Mouse (Mus musculus): ENCODE measurements around the gene Fxyd6. TPM values are rescaled to one million over a fixed set of nuclear protein-coding genes. Genes with fewer than 3 reads are reported as not detected.

Fxyd6 gene
- polyA plus RNA-seq, 1 experiment from 2014 or later, result 84.9 TPM

- 59% methylated on average over 5 of the region's 5 CpGs for WGBS
- DNase-seq (ENCODE audit: low spot score) (no peak), ATAC-seq (ENCODE audit: insufficient number of reproducible peaks, low FRiP score, low TSS enrichment, low read depth) (no peak)
- Histone ChIP-seq H3K4me2 (ENCODE audit: low read depth, severe bottlenecking) (no peak overlapping the region), H3K9ac (ENCODE audit: low read length) (no peak overlapping the region), H3K4me3 (ENCODE audit: low read depth, low read length) (no peak overlapping the region), H3K27me3 (ENCODE audit: control insufficient read depth, insufficient read depth, low read length) (no peaks in the 10 kb centered on the region), H3K36me3 (ENCODE audit: control insufficient read depth, insufficient read depth, low read length) (no peaks in the 10 kb centered on the region), H3K27ac (replicated peaks; ENCODE audit: low read depth, low read length) (no peak overlapping the region), H3K4me1 (ENCODE audit: control insufficient read depth, insufficient read depth, low read length) (peaks cover 8% of the 10 kb centered on the region; the same call in 1 of the 2 replicates), H3K9me3 (ENCODE audit: control insufficient read depth, low read length) (no peaks in the 10 kb centered on the region)
Observed at GRCm38 (mm10) chr9:45368341-45368901, 1.6 kb upstream of the Fxyd6 start.

- Histone ChIP-seq H3K36me3 (ENCODE audit: control insufficient read depth, insufficient read depth, low read length) (no peaks in the 10 kb centered on the region), H3K27ac (replicated peaks; ENCODE audit: low read depth, low read length) (no peak overlapping the region), H3K27me3 (ENCODE audit: control insufficient read depth, insufficient read depth, low read length) (no peaks in the 10 kb centered on the region), H3K4me1 (ENCODE audit: control insufficient read depth, insufficient read depth, low read length) (peaks cover 8% of the 10 kb centered on the region; the same call in 1 of the 2 replicates), H3K9me3 (ENCODE audit: control insufficient read depth, low read length) (no peaks in the 10 kb centered on the region), H3K4me2 (ENCODE audit: low read depth, severe bottlenecking) (peak overlapping the region; percentile 78), H3K4me3 (ENCODE audit: low read depth, low read length) (peak overlapping the region; percentile 57), H3K9ac (ENCODE audit: low read length) (peak overlapping the region; percentile 73)
- DNase-seq (ENCODE audit: low spot score) (no peak), ATAC-seq (ENCODE audit: insufficient number of reproducible peaks, low FRiP score, low TSS enrichment, low read depth) (no peak)
- 6% methylated on average over 25 of the region's 25 CpGs for WGBS
Observed at GRCm38 (mm10) chr9:45370616-45371336, 791 bp downstream of the Fxyd6 start.

GRCm38 (mm10) chr9:45371337-45371707, 1.3 kb downstream of the Fxyd6 start:
- H3K4me2 ChIP-seq (ENCODE audit: low read depth, severe bottlenecking), result peak overlapping the region; percentile 78
- no peak for ATAC-seq (ENCODE audit: insufficient number of reproducible peaks, low FRiP score, low TSS enrichment, low read depth)
- H3K9me3 ChIP-seq (ENCODE audit: control insufficient read depth, low read length), result no peaks in the 10 kb centered on the region
- no peaks in the 10 kb centered on the region for H3K36me3 ChIP-seq (ENCODE audit: control insufficient read depth, insufficient read depth, low read length)
- H3K27ac ChIP-seq (replicated peaks; ENCODE audit: low read depth, low read length), result no peak overlapping the region
- 38% methylated on average over 2 of the region's 2 CpGs for WGBS
- H3K27me3 ChIP-seq (ENCODE audit: control insufficient read depth, insufficient read depth, low read length), result no peaks in the 10 kb centered on the region
- H3K9ac ChIP-seq (ENCODE audit: low read length), result no peak overlapping the region; the same call in 1 of the 2 replicates
- H3K4me1 ChIP-seq (ENCODE audit: control insufficient read depth, insufficient read depth, low read length), result peaks cover 8% of the 10 kb centered on the region; the same call in 1 of the 2 replicates
- peak overlapping the region; percentile 57 for H3K4me3 ChIP-seq (ENCODE audit: low read depth, low read length)
- no peak for DNase-seq (ENCODE audit: low spot score)

- DNase-seq (ENCODE audit: low spot score), result no peak
- no peak for ATAC-seq (ENCODE audit: insufficient number of reproducible peaks, low FRiP score, low TSS enrichment, low read depth)
- 52% methylated on average over 3 of the region's 3 CpGs for WGBS
- H3K36me3 ChIP-seq (ENCODE audit: control insufficient read depth, insufficient read depth, low read length), result no peaks in the 10 kb centered on the region
- H3K4me3 ChIP-seq (ENCODE audit: low read depth, low read length), result no peak overlapping the region
- H3K4me1 ChIP-seq (ENCODE audit: control insufficient read depth, insufficient read depth, low read length), result peaks cover 3% of the 10 kb centered on the region; the same call in 1 of the 2 replicates
- no peaks in the 10 kb centered on the region for H3K9me3 ChIP-seq (ENCODE audit: control insufficient read depth, low read length)
- no peak overlapping the region for H3K4me2 ChIP-seq (ENCODE audit: low read depth, severe bottlenecking)
- no peaks in the 10 kb centered on the region for H3K27me3 ChIP-seq (ENCODE audit: control insufficient read depth, insufficient read depth, low read length)
- H3K27ac ChIP-seq (replicated peaks; ENCODE audit: low read depth, low read length), result no peak overlapping the region
- no peak overlapping the region for H3K9ac ChIP-seq (ENCODE audit: low read length)
Observed at GRCm38 (mm10) chr9:45373896-45374295, 3.9 kb downstream of the Fxyd6 start.

- H3K9ac ChIP-seq (ENCODE audit: low read length), result no peak overlapping the region
- WGBS, result 81% methylated on average over 6 of the region's 6 CpGs
- no peak for ATAC-seq (ENCODE audit: insufficient number of reproducible peaks, low FRiP score, low TSS enrichment, low read depth)
Observed at GRCm38 (mm10) chr9:45374988-45375502, 5.1 kb downstream of the Fxyd6 start.

GRCm38 (mm10) chr9:45376427-45376826, 6.4 kb downstream of the Fxyd6 start:
- H3K4me1 ChIP-seq (ENCODE audit: control insufficient read depth, insufficient read depth, low read length), result no peaks in the 10 kb centered on the region; the same call in 1 of the 2 replicates
- ATAC-seq (ENCODE audit: insufficient number of reproducible peaks, low FRiP score, low TSS enrichment, low read depth), result no peak
- WGBS, result 92% methylated on average over 4 of the region's 4 CpGs

More at GRCm38 (mm10) chr9:45374988-45375502, 5.1 kb downstream of the Fxyd6 start:
- peaks cover 3% of the 10 kb centered on the region; the same call in 1 of the 2 replicates for H3K4me1 ChIP-seq (ENCODE audit: control insufficient read depth, insufficient read depth, low read length)
- no peaks in the 10 kb centered on the region for H3K27me3 ChIP-seq (ENCODE audit: control insufficient read depth, insufficient read depth, low read length)
- no peak overlapping the region for H3K27ac ChIP-seq (replicated peaks; ENCODE audit: low read depth, low read length)
- no peak for DNase-seq (ENCODE audit: low spot score)
- H3K9me3 ChIP-seq (ENCODE audit: control insufficient read depth, low read length), result no peaks in the 10 kb centered on the region
- no peaks in the 10 kb centered on the region for H3K36me3 ChIP-seq (ENCODE audit: control insufficient read depth, insufficient read depth, low read length)
- no peak overlapping the region for H3K4me2 ChIP-seq (ENCODE audit: low read depth, severe bottlenecking)
- no peak overlapping the region for H3K4me3 ChIP-seq (ENCODE audit: low read depth, low read length)

GRCm38 (mm10) chr9:45376883-45377282, 6.9 kb downstream of the Fxyd6 start:
- Histone ChIP-seq H3K36me3 (ENCODE audit: control insufficient read depth, insufficient read depth, low read length) (no peaks in the 10 kb centered on the region), H3K4me2 (ENCODE audit: low read depth, severe bottlenecking) (no peak overlapping the region), H3K9ac (ENCODE audit: low read length) (no peak overlapping the region), H3K9me3 (ENCODE audit: control insufficient read depth, low read length) (no peaks in the 10 kb centered on the region), H3K4me3 (ENCODE audit: low read depth, low read length) (no peak overlapping the region), H3K27me3 (ENCODE audit: control insufficient read depth, insufficient read depth, low read length) (no peaks in the 10 kb centered on the region), H3K27ac (replicated peaks; ENCODE audit: low read depth, low read length) (no peak overlapping the region), H3K4me1 (ENCODE audit: control insufficient read depth, insufficient read depth, low read length) (no peaks in the 10 kb centered on the region)
- 92% methylated on average over 2 of the region's 2 CpGs for WGBS
- ATAC-seq (ENCODE audit: insufficient number of reproducible peaks, low FRiP score, low TSS enrichment, low read depth), result no peak
- DNase-seq (ENCODE audit: low spot score), result no peak

More at GRCm38 (mm10) chr9:45376427-45376826, 6.4 kb downstream of the Fxyd6 start:
- Histone ChIP-seq H3K27me3 (ENCODE audit: control insufficient read depth, insufficient read depth, low read length) (no peaks in the 10 kb centered on the region), H3K36me3 (ENCODE audit: control insufficient read depth, insufficient read depth, low read length) (no peaks in the 10 kb centered on the region), H3K9ac (ENCODE audit: low read length) (no peak overlapping the region), H3K4me3 (ENCODE audit: low read depth, low read length) (no peak overlapping the region), H3K27ac (replicated peaks; ENCODE audit: low read depth, low read length) (no peak overlapping the region), H3K4me2 (ENCODE audit: low read depth, severe bottlenecking) (no peak overlapping the region), H3K9me3 (ENCODE audit: control insufficient read depth, low read length) (no peaks in the 10 kb centered on the region)
- no peak for DNase-seq (ENCODE audit: low spot score)

GRCm38 (mm10) chr9:45380411-45381251, 10.6 kb downstream of the Fxyd6 start:
- Histone ChIP-seq H3K9ac (ENCODE audit: low read length) (no peak overlapping the region), H3K27ac (replicated peaks; ENCODE audit: low read depth, low read length) (no peak overlapping the region), H3K27me3 (ENCODE audit: control insufficient read depth, insufficient read depth, low read length) (no peaks in the 10 kb centered on the region), H3K9me3 (ENCODE audit: control insufficient read depth, low read length) (no peaks in the 10 kb centered on the region), H3K36me3 (ENCODE audit: control insufficient read depth, insufficient read depth, low read length) (no peaks in the 10 kb centered on the region), H3K4me1 (ENCODE audit: control insufficient read depth, insufficient read depth, low read length) (no peaks in the 10 kb centered on the region), H3K4me2 (ENCODE audit: low read depth, severe bottlenecking) (no peak overlapping the region), H3K4me3 (ENCODE audit: low read depth, low read length) (no peak overlapping the region)
- ATAC-seq (ENCODE audit: insufficient number of reproducible peaks, low FRiP score, low TSS enrichment, low read depth) (no peak), DNase-seq (ENCODE audit: low spot score) (no peak)
- WGBS, result 77% methylated on average over 10 of the region's 10 CpGs
